Mouse (Mus musculus): ENCODE results near the gene Stox2. TPM values are rescaled to one million over a fixed set of nuclear protein-coding genes. Genes with fewer than 3 reads are reported as not detected.

Gene Stox2
- total and polyA plus RNA-seq, 3 experiments: under 0.01 TPM; not detected in 2

GRCm38 (mm10) chr8:47206640-47207237, 239.4 kb downstream of the Stox2 start:
- Histone ChIP-seq H3K9me3 (replicated peaks; ENCODE audit: insufficient read depth, low read length) (no peaks in the 10 kb centered on the region), H3K27ac (ENCODE audit: control insufficient read depth, low read depth, low read length) (no peak overlapping the region), H3K4me3 (ENCODE audit: control insufficient read depth in 1 of 2, insufficient read depth in 1 of 2, low read depth in 2 of 2, low read length in 2 of 2) (no peak overlapping the region), H3K27me3 (ENCODE audit: control insufficient read depth in 1 of 2, insufficient read depth in 2 of 2, low read length in 2 of 2) (no peaks in the 10 kb centered on the region; a peak in 1 of 4 replicates), H3K36me3 (ENCODE audit: control insufficient read depth in 1 of 2, insufficient read depth in 2 of 2, low read length in 2 of 2) (no peaks in the 10 kb centered on the region), H3K9ac (ENCODE audit: control insufficient read depth, low read depth, low read length, poor library complexity, severe bottlenecking) (no peak overlapping the region), H3K79me2 (ENCODE audit: control insufficient read depth, insufficient read depth, low read length, poor library complexity) (no peaks in the 10 kb centered on the region), H3K4me1 (ENCODE audit: control insufficient read depth in 1 of 2, insufficient read depth in 2 of 2, low read length in 2 of 2) (no peaks in the 10 kb centered on the region)
- no peak for TF ChIP-seq MXI1 (IDR thresholded peaks at IDR 0.05; ENCODE audit: low read depth, low read length)
- no peak for DNase-seq (ENCODE audit: low read depth, low spot score)

- Histone ChIP-seq H3K9me3 (replicated peaks; ENCODE audit: insufficient read depth, low read length) (no peaks in the 10 kb centered on the region), H3K9ac (ENCODE audit: control insufficient read depth, low read depth, low read length, poor library complexity, severe bottlenecking) (no peak overlapping the region), H3K27ac (ENCODE audit: control insufficient read depth, low read depth, low read length) (no peak overlapping the region), H3K4me3 (ENCODE audit: control insufficient read depth in 1 of 2, insufficient read depth in 1 of 2, low read depth in 2 of 2, low read length in 2 of 2) (no peak overlapping the region), H3K4me1 (ENCODE audit: control insufficient read depth in 1 of 2, insufficient read depth in 2 of 2, low read length in 2 of 2) (no peaks in the 10 kb centered on the region), H3K79me2 (ENCODE audit: control insufficient read depth, insufficient read depth, low read length, poor library complexity) (no peaks in the 10 kb centered on the region), H3K36me3 (ENCODE audit: control insufficient read depth in 1 of 2, insufficient read depth in 2 of 2, low read length in 2 of 2) (no peaks in the 10 kb centered on the region), H3K27me3 (ENCODE audit: control insufficient read depth in 1 of 2, insufficient read depth in 2 of 2, low read length in 2 of 2) (no peaks in the 10 kb centered on the region; a peak in 1 of 4 replicates)
- no peak for DNase-seq (ENCODE audit: low read depth, low spot score)
- no peak for TF ChIP-seq ZKSCAN1 (IDR thresholded peaks at IDR 0.05; ENCODE audit: low read depth, low read length)
- TF ChIP-seq BHLHE40 (IDR thresholded peaks at IDR 0.05; ENCODE audit: borderline replicate concordance, low read depth, low read length): no peak
- no peak for TF ChIP-seq HCFC1 (IDR thresholded peaks at IDR 0.05; ENCODE audit: low read depth, low read length)
- TF ChIP-seq MAX (IDR thresholded peaks at IDR 0.05; ENCODE audit: low read length): no peak
- TF ChIP-seq GABPA (IDR thresholded peaks at IDR 0.05; ENCODE audit: low read depth, low read length): no peak
- TF ChIP-seq TAL1 (IDR thresholded peaks at IDR 0.05; ENCODE audit: low read length): no peak
- TF ChIP-seq NELFE (IDR thresholded peaks at IDR 0.05; ENCODE audit: low read depth, low read length): no peak
Observed at GRCm38 (mm10) chr8:47205472-47205871, 240.7 kb downstream of the Stox2 start.

GRCm38 (mm10) chr8:47196391-47196790, 249.8 kb downstream of the Stox2 start:
- Histone ChIP-seq H3K27ac (ENCODE audit: control insufficient read depth, low read depth, low read length) (no peak overlapping the region), H3K79me2 (ENCODE audit: control insufficient read depth, insufficient read depth, low read length, poor library complexity) (no peaks in the 10 kb centered on the region), H3K9ac (ENCODE audit: control insufficient read depth, low read depth, low read length, poor library complexity, severe bottlenecking) (no peak overlapping the region), H3K36me3 (ENCODE audit: control insufficient read depth in 1 of 2, insufficient read depth in 2 of 2, low read length in 2 of 2) (no peaks in the 10 kb centered on the region), H3K9me3 (replicated peaks; ENCODE audit: insufficient read depth, low read length) (no peaks in the 10 kb centered on the region), H3K4me1 (ENCODE audit: control insufficient read depth in 1 of 2, insufficient read depth in 2 of 2, low read length in 2 of 2) (no peaks in the 10 kb centered on the region), H3K4me3 (ENCODE audit: control insufficient read depth in 1 of 2, insufficient read depth in 1 of 2, low read depth in 2 of 2, low read length in 2 of 2) (no peak overlapping the region), H3K27me3 (ENCODE audit: control insufficient read depth in 1 of 2, insufficient read depth in 2 of 2, low read length in 2 of 2) (no peaks in the 10 kb centered on the region)
- TF ChIP-seq MYB (IDR thresholded peaks at IDR 0.05; ENCODE audit: low read depth, low read length): no peak
- no peak for TF ChIP-seq NRF1 (IDR thresholded peaks at IDR 0.05; ENCODE audit: insufficient read depth, low read depth, low read length, poor library complexity, severe bottlenecking)
- no peak for TF ChIP-seq RCOR1 (IDR thresholded peaks at IDR 0.05; ENCODE audit: low read depth, low read length)
- no peak for TF ChIP-seq SIN3A (IDR thresholded peaks at IDR 0.05; ENCODE audit: low read length)
- no peak for TF ChIP-seq GABPA (IDR thresholded peaks at IDR 0.05; ENCODE audit: low read depth, low read length)
- TF ChIP-seq MAX (IDR thresholded peaks at IDR 0.05; ENCODE audit: low read length): no peak
- no peak for TF ChIP-seq CTCF (IDR thresholded peaks at IDR 0.05 in 2 of 3, conservative IDR thresholded peaks at IDR 0.05 in 1 of 3; ENCODE audit: control insufficient read depth in 1 of 3, insufficient read depth in 1 of 3, low read depth in 2 of 3, low read length in 3 of 3, poor library complexity in 1 of 3, severe bottlenecking in 1 of 3)
- no peak for TF ChIP-seq MAZ (IDR thresholded peaks at IDR 0.05; ENCODE audit: low read depth, low read length)
- TF ChIP-seq CHD2 (IDR thresholded peaks at IDR 0.05; ENCODE audit: low read length): no peak
- no peak for TF ChIP-seq E2F4 (IDR thresholded peaks at IDR 0.05; ENCODE audit: borderline replicate concordance, low read depth, low read length)
- TF ChIP-seq USF1 (IDR thresholded peaks at IDR 0.05; ENCODE audit: low read depth, low read length): no peak
- TF ChIP-seq CHD1 (IDR thresholded peaks at IDR 0.05; ENCODE audit: low read depth, low read length): no peak
- TF ChIP-seq TCF12 (IDR thresholded peaks at IDR 0.05; ENCODE audit: low read depth, low read length): no peak
- no peak for TF ChIP-seq POLR2A (IDR thresholded peaks at IDR 0.05; ENCODE audit: control insufficient read depth in 1 of 2, insufficient read depth in 1 of 2, low read depth in 1 of 2, low read length in 2 of 2, poor library complexity in 1 of 2)
- no peak for DNase-seq (ENCODE audit: low read depth, low spot score)

Data from MEL (cell line).